21 mouse cellular contexts compared by ENCODE assay signal in the genomic region with DNA sequence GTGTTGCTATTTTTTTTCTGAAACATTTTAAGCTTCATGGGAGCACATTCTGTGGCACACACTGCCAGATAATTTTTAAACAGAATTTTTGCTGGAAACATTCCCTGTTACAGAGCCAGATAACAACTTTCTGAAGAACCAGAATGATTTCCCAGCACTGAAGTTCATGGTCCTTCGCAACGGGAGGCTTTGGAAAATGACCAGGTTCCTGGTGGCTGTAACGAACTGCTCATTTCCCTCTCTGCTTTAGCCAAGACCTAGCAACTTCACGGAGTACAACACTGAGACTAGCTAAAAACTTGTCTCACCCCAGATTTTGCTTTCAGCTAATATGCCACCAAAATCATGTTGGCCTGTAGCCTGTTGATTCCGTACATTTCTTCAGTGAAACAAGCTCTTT. TPM values are rescaled to one million over a fixed set of nuclear protein-coding genes. Genes with fewer than 3 reads are reported as not detected.
DNase-seq lines count a peak whose midpoint lies in the region; ATAC-seq lines count a peak whose summit lies in the region.
"Had no signal": no experiment of that assay in that cellular context is flagged by ENCODE, and none has a peak within 500 bp of the region (broad histone marks: within the 10 kb centered on the region; RNA-seq: fewer than 3 reads in every experiment).

No protein-coding gene starts in this region.

- no peak overlapping the region for H3K4me2 ChIP-seq in heart, embryonic 12.5 days
- no peak overlapping the region for H3K4me2 ChIP-seq in lung, embryonic 16.5 days (ENCODE audit: low read depth, low read length)
- H3K4me2 ChIP-seq: embryonic facial prominence, embryonic 12.5 days; hindbrain, embryonic 15.5 days; midbrain, embryonic 11.5 days; neural tube, embryonic 15.5 days had no signal

- no peak overlapping the region for H3K4me3 ChIP-seq in heart, embryonic 12.5 days
- H3K4me3 ChIP-seq in lung, embryonic 16.5 days (ENCODE audit: low read length), result no peak overlapping the region
- H3K4me3 ChIP-seq: embryonic facial prominence, embryonic 12.5 days; hindbrain, embryonic 15.5 days; neural tube, embryonic 15.5 days had no signal

- no peak overlapping the region for H3K9ac ChIP-seq in heart, embryonic 12.5 days
- H3K9ac ChIP-seq in lung, embryonic 16.5 days (ENCODE audit: low read length), result no peak overlapping the region
- H3K9ac ChIP-seq: embryonic facial prominence, embryonic 12.5 days; hindbrain, embryonic 15.5 days; neural tube, embryonic 15.5 days had no signal

- H3K4me1 ChIP-seq in heart, embryonic 12.5 days (replicated peaks), result no peaks in the 10 kb centered on the region
- H3K4me1 ChIP-seq in lung, embryonic 16.5 days (replicated peaks; ENCODE audit: control insufficient read depth, insufficient read depth, low read length), result peaks cover 7% of the 10 kb centered on the region; the same call in 1 of the 2 replicates
- H3K4me1 ChIP-seq: embryonic facial prominence, embryonic 12.5 days; hindbrain, embryonic 15.5 days; neural tube, embryonic 15.5 days had no signal

- ATAC-seq in heart, embryonic 12.5 days (ENCODE audit: insufficient number of reproducible peaks, low FRiP score), result no peak
- peak; percentile 82 for ATAC-seq in lung, embryonic 16.5 days (ENCODE audit: low read depth)
- no peak for ATAC-seq in erythroblast, adult 5-6 weeks (replicated peaks; ENCODE audit: low FRiP score, poor library complexity, severe bottlenecking)

- WGBS in heart, embryonic 12.5 days, result 82% methylated on average over 5 of the region's 5 CpGs
- WGBS in lung, embryonic 16.5 days, result 43% methylated on average over 5 of the region's 5 CpGs

- H3K27me3 ChIP-seq in heart, embryonic 12.5 days (replicated peaks), result no peaks in the 10 kb centered on the region
- no peaks in the 10 kb centered on the region for H3K27me3 ChIP-seq in lung, embryonic 16.5 days (ENCODE audit: control insufficient read depth, insufficient read depth, low read depth, low read length)
- H3K27me3 ChIP-seq: embryonic facial prominence, embryonic 12.5 days; hindbrain, embryonic 15.5 days; neural tube, embryonic 15.5 days had no signal

- intact Hi-C loops in left cerebral cortex, postnatal 36 days (cut with DNase I), result no loop called here

- peak; percentile 21 for DNase-seq in heart, adult 8-10 months (ENCODE audit: low spot score)
- peak; percentile 55 for DNase-seq in testis, postnatal 14 days (ENCODE audit: low spot score)
- DNase-seq in testis, postnatal 10 days (ENCODE audit: low spot score), result no peak
- DNase-seq in left cerebral cortex, postnatal 36 days (ENCODE audit: low spot score in 2 of 2), result no peak
- DNase-seq: adrenal gland, adult 2 months; cerebellum, adult 11-12 months; kidney, adult 11 months; kidney, postnatal 14 days; right cerebral cortex, postnatal 25 days; thymus, postnatal 36 days had no signal

- no peak overlapping the region for H3K27ac ChIP-seq in heart, embryonic 12.5 days (ENCODE audit: poor library complexity, severe bottlenecking)
- peak overlapping the region; percentile 92 for H3K27ac ChIP-seq in lung, embryonic 16.5 days (ENCODE audit: low read length)
- H3K27ac ChIP-seq: embryonic facial prominence, embryonic 12.5 days; hindbrain, embryonic 15.5 days; macrophage; neural tube, embryonic 15.5 days; stomach, postnatal 0 days had no signal

- H3K36me3 ChIP-seq in heart, embryonic 12.5 days, result no peaks in the 10 kb centered on the region
- H3K36me3 ChIP-seq in lung, embryonic 16.5 days (ENCODE audit: control insufficient read depth, insufficient read depth, low read length), result no peaks in the 10 kb centered on the region
- H3K36me3 ChIP-seq: embryonic facial prominence, embryonic 12.5 days; G1E; hindbrain, embryonic 15.5 days; neural tube, embryonic 15.5 days had no signal

- no peaks in the 10 kb centered on the region for H3K9me3 ChIP-seq in heart, embryonic 12.5 days (replicated peaks)
- no peaks in the 10 kb centered on the region for H3K9me3 ChIP-seq in lung, embryonic 16.5 days (ENCODE audit: control insufficient read depth, low read length)
- H3K9me3 ChIP-seq: embryonic facial prominence, embryonic 12.5 days; G1E; hindbrain, embryonic 15.5 days; neural tube, embryonic 15.5 days had no signal

RNA-seq across cellular contexts. Expression of a gene that starts 9.8 kb away (rescaled TPM):
- under 1 TPM; 0.14 to 0.30 (median 0.16) TPM for total RNA-seq in heart, adult 8-10 months (2022)
- polyA plus RNA-seq in heart, embryonic 12.5 days (2016; fragmentation: Nextera tagmentation; extraction: Ambion mirVana), result 1.1 TPM in 1 of 2 replicates, not detected in the other
- 0.47 and 0.57 TPM in 2 replicates for polyA plus RNA-seq in lung, embryonic 16.5 days (2015; fragmentation: Nextera tagmentation; extraction: Ambion mirVana)
- total RNA-seq in erythroblast, adult 5-6 weeks (2015; ENCODE audit: low replicate concordance), result not detected in 2 replicates
- not detected in 2 replicates for total RNA-seq in erythroblast, adult 5-6 weeks (2017; ENCODE audit: low replicate concordance)
- total RNA-seq in left cerebral cortex, postnatal 36 days (2021), result 100 to 1,000 TPM in 1 of 2 experiments, 10 to 100 TPM in 1; 99.4 to 117 TPM
- total RNA-seq: common myeloid progenitor, adult 5-6 weeks had no signal
- polyA plus RNA-seq: G1E, macrophage had no signal

Comparison
In these comparisons a context has a peak if more than half of its experiments do, and no peak if none do; other contexts are left out.
1. DNase-seq: peak in heart, adult 8-10 months (single experiment) and testis, postnatal 14 days (single experiment); none in testis, postnatal 10 days (single experiment) and left cerebral cortex, postnatal 36 days (0 of 2).
2. RNA of a gene that starts 9.8 kb away (total RNA-seq): 99.4 to 117 TPM in left cerebral cortex, postnatal 36 days; 0.14 to 0.30 TPM in heart, adult 8-10 months and not detected in erythroblast, adult 5-6 weeks; every median in the first group is over 10 times any median in the second.